Mouse (Mus musculus) olfactory bulb, adult 2 months (tissue): ENCODE results near the gene Ntn1.

Source experiments
- CTCF ChIP-seq: fragments of 200-500 bp; IDR thresholded peaks from 2 replicates; pipeline ENCODE4 v1.5.1; 2012; ENCODE audit warnings: low read depth, mild to moderate bottlenecking, low read length, moderate library complexity; ENCODE audit not compliant: insufficient read depth
- POLR2A ChIP-seq: fragments of 200-500 bp; IDR thresholded peaks from 2 replicates; pipeline ENCODE4 v1.6.1; 2012; ENCODE audit warnings: mild to moderate bottlenecking, low read depth, low read length, moderate library complexity; ENCODE audit not compliant: insufficient read depth

DNA sequence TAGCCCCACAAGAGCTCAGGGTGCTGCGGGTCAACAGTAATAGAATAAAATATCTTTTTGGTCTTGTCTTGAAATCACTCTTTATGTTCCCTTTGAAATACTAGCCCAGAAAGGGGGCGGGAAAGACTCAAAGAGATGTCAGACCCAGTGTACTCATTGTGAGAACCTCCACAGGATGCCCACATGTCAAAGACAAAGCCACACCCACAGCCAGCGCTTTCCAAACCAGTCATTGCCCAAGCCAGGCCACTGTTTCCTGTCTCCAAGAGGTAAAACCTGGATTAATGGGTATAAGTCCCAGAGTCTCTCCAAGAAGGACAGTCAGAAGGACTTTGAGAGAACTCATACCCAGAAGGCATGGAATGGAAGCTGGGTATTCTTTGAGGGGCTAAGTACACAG lies 60.3 kb downstream of the Ntn1 start:
- no peak for TF ChIP-seq CTCF
- no peak for TF ChIP-seq POLR2A
